Mouse (Mus musculus) bone marrow, adult 2 months (tissue): ENCODE results near the gene Tmem62. TPM values are rescaled to one million over a fixed set of nuclear protein-coding genes. Genes with fewer than 3 reads are reported as not detected.

ENCODE experiments used
- H3K27ac ChIP-seq: fragments of 200-500 bp; 2 replicates; pipeline ENCODE4 v1.5.1; 2012; ENCODE audit warnings: low read depth, mild to moderate bottlenecking, control low read depth, inconsistent platforms, low read length; ENCODE audit not compliant: control insufficient read depth, poor library complexity, insufficient read depth
- H3K4me1 ChIP-seq: fragments of 200-500 bp; 2 replicates; pipeline ENCODE4 v1.6.1; 2011; ENCODE audit warnings: low read length; ENCODE audit not compliant: control insufficient read depth, insufficient read depth
- H3K4me3 ChIP-seq: fragments of 200-500 bp; replicated peaks from 2 replicates; pipeline ENCODE3; 2011; ENCODE audit warnings: mild to moderate bottlenecking, low read depth, low read length, control low read depth; ENCODE audit not compliant: control insufficient read depth
- CTCF ChIP-seq: fragments of 200-500 bp; IDR thresholded peaks from 2 replicates; pipeline ENCODE4 v1.5.1; 2011; ENCODE audit warnings: low read length, control low read depth; ENCODE audit not compliant: control insufficient read depth, insufficient read depth
- POLR2A ChIP-seq: fragments of 200-500 bp; IDR thresholded peaks from 2 replicates; pipeline ENCODE4 v1.6.1; 2011; ENCODE audit warnings: low read depth, mild to moderate bottlenecking, control low read depth, low read length, borderline replicate concordance; ENCODE audit not compliant: control insufficient read depth
- WGBS: fragments of 180-500 bp; shearing (Covaris S2); methylation state at CpG from one replicate; pipeline ENCODE4 v1.1.7; 2018; 5-methylcytosine and 5-hydroxymethylcytosine counted together
- polyA plus RNA-seq: library from polyadenylated mRNA; stranded (reverse); fragments of >200 nt; gene quantifications from 2 replicates; pipeline ENCODE4 v1.2.4, GENCODE M21; 2011; ENCODE audit warnings: low replicate concordance; ENCODE audit not compliant: missing spikeins, insufficient read depth, insufficient read length

Gene Tmem62
- polyA plus RNA-seq, 1 experiment: 4.0 TPM

DNA sequence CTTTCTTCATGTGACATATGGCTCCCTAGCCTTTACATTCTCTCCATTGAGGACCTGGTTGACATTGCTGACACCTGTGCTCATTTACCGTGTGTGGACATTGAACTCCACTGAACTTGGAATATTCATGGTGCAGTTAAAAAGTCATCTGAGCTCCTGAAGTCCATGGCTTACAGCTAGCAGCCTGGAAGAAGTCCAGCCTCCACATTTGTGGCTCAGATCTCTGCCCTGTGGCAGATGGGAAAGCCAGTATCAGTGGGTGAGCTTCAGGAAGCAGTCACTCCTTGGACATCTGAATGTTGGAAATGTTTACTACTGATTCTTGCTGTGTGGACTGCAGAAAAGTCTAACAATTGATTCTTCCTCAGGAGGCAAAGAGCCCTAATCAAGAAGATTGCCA, 30.2 kb downstream of the Tmem62 start:
- H3K27ac ChIP-seq: no peak overlapping the region
- TF ChIP-seq POLR2A (no peak), CTCF (no peak)

DNA sequence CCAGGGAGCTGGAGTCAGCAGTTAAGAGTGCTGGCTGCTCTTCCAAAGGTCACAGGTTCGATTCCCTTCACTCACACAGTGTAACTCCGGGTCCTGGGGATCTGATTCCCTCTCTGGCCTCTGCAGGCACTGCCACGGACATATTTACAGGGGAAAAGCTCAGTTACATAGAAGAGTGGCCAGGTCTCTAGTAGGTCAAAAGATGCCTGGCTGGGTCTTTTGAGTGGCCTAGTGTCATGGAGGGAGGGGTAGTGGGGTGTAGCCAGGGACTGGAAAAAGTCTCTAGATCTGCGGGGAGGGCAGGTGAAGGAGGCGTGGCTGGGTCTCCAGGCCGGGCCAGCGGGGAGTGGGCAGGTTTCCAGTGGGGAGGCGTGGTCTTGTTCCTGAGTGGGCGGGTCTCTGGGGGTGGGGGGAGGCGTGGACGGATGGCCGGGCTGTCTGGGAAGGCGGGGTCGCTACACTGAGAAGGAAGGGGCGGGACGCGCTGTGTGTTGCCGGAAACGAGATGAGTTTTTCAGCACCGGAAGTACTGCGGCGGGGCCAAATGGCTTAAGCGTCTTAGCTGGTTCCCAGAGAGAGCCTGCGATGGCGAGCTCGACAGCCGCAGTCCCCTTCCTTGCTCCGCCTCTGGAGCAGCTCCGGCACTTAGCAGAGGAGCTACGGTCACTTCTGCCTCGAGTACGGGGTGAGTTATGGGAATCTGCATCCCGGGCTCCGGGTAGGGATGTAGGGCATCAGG, 31.3 kb downstream of the Tmem62 start, which contains the start of gene Ccndbp1:
Gene Ccndbp1 (plus strand): TSS at position 479 of the 739 bp plus-strand sequence.
- TF ChIP-seq CTCF (no peak), POLR2A (peak; percentile 83)
- no peaks in the 10 kb centered on the region; the same call in 1 of the 2 replicates for H3K4me1 ChIP-seq
- H3K4me3 ChIP-seq: peak within 1 kb of the TSS; percentile 97
- 3% methylated on average over 34 of the region's 34 CpGs for WGBS
- peak within 1 kb of the TSS; percentile 70 for H3K27ac ChIP-seq

More for the DNA sequence above, 30.2 kb downstream of the Tmem62 start:
- Histone ChIP-seq H3K4me1 (no peaks in the 10 kb centered on the region; the same call in 1 of the 2 replicates), H3K4me3 (no peak overlapping the region)
- WGBS: 96% methylated on average over 1 of the region's 1 CpGs

DNA sequence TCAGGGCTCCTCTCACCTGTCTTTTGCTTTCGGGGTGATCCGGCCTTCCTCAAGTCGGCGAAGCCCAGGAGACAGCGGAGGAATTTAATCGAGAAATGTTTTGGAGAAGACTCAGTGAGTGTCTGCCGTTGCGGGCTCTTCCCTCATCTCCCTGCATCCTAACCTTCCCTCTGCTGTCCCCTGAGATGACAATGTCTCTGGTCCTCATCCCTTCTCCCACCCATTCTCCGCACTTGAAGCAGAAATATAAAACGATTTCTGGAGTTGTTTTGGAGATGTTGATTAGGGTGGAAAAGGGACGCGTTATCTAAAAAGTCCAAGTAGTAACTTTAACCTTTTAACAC, 31.8 kb downstream of the Tmem62 start:
- H3K4me1 ChIP-seq: no peaks in the 10 kb centered on the region; the same call in 1 of the 2 replicates
- peak overlapping the region; percentile 97 for H3K4me3 ChIP-seq
- WGBS: under 1% methylated on average over 12 of the region's 12 CpGs
- H3K27ac ChIP-seq: peak overlapping the region; percentile 70
- TF ChIP-seq CTCF (no peak), POLR2A (no peak)

DNA sequence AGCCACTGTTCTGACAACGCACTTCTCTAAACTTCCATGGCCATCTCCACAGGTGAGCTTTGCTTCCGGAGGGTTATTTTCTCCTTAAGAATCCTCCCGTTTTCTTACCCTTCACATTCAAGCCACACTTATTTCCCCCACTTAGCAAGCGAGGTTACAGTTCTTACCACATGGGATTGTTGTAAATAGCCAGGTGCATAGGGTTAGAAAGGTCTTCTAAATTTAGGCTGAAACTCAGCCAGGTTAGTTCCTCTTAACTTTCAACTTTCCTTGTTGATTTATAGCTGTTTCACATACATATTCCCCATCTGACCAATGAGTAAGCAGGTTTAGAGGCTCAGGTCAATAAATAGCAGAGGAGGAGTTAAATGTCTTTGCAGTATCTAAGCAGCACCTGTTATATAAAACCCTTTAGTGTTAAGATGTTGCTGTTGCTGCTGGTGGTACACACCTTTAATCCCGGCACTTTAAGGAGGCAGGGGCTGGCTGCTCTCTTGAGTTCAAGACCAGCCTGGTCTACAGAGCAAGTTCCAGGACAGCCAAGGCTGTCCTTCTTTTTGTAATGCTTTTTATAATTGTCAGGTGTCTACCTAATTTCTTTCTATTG, 32.4 kb downstream of the Tmem62 start:
- 0 out of 2 replicates have a peak overlapping the region, but pooled peaks have one; percentile 29 for H3K27ac ChIP-seq

DNA sequence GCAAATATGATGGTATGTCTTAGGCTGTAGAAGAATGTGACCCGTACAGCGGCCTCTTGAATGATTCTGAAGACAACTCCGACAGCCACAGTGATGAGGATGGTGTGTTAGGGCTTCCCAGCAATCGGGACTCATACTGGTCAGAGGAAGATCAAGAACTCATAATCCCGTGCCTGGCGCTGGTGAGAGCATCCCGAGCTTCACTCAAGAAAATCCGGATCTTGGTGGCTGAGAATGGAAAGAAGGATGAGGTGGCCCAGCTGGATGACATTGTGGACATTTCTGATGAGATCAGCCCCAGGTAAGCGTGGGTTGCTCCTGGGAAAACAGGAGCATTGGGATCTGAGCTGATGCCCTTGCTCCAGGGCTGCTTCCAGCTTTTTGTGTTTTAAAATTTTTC, 35.9 kb downstream of the Tmem62 start:
- no peaks in the 10 kb centered on the region; the same call in 1 of the 2 replicates for H3K4me1 ChIP-seq
- TF ChIP-seq POLR2A (no peak), CTCF (no peak)
- no peak overlapping the region for H3K4me3 ChIP-seq
- no peak overlapping the region for H3K27ac ChIP-seq
- WGBS: 91% methylated on average over 9 of the region's 9 CpGs

More for the DNA sequence above, 32.4 kb downstream of the Tmem62 start:
- TF ChIP-seq CTCF: no peak
- no peak for TF ChIP-seq POLR2A
- Histone ChIP-seq H3K4me3 (peak overlapping the region; percentile 97), H3K4me1 (no peaks in the 10 kb centered on the region; the same call in 1 of the 2 replicates)
- WGBS: 12% methylated on average over 5 of the region's 5 CpGs

DNA sequence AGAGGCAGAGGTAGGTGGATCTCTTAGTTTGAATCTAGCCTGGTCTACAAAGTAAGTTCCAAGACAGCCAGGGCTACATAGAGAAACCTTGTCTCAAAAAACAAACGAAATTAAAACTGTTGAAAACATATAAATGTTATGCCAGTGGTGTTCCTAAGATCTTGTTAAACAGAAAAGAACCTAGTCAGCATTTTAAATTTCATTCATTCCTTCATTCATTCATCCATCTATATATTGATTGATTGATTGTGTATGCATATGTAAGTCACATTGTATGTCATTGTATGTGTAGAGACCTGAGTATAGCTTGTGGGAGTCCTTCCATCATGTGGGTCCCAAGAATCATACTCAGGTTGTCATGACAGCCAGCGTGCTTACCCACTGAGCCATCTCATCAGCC, 38.7 kb downstream of the Tmem62 start:
- 87% methylated on average over 2 of the region's 2 CpGs for WGBS
- Histone ChIP-seq H3K4me1 (no peaks in the 10 kb centered on the region), H3K27ac (no peak overlapping the region), H3K4me3 (no peak overlapping the region)
- TF ChIP-seq POLR2A (no peak), CTCF (no peak)

DNA sequence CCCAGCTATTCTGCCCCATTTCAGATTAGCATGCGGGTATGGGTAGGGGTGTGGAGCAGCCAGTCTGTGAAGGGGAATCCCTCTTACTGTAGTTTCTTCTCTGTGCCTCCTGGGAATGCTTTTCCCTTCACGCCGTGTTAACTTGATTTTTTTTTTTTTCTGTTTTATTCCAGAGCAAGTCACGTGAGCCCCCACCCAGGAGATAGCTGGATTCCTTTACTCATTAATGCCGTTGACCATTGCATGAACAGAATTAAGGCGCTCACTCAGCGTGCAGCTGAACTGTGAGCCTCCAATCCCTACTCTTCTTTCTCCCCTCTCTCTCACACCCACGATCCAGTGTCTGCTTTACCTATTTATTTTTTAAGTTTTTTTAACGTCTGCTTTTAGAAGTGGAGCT, 39.4 kb downstream of the Tmem62 start:
- Histone ChIP-seq H3K4me3 (no peak overlapping the region), H3K27ac (no peak overlapping the region), H3K4me1 (no peaks in the 10 kb centered on the region)
- TF ChIP-seq POLR2A (no peak), CTCF (no peak)
- 92% methylated on average over 9 of the region's 9 CpGs for WGBS

DNA sequence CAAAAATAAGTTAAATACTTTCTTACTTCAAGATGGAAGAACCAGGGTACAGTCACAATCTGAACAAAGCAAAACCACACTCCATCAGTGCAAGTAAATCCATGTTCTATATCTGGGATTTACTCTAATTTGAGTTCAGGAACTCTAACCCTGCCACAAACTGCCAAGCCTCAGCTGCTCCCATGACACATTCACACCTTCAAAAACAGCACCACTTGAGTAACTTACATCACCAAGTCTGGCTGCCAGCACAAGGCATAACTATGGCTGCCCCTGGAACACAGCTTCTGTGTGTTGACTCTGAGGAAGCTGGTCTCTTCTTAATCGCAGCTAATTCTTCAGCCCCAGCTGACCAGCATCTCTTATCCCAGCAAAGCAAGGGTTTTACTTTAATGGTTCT, 40.3 kb downstream of the Tmem62 start:
- Histone ChIP-seq H3K27ac (no peak overlapping the region), H3K4me3 (no peak overlapping the region), H3K4me1 (no peaks in the 10 kb centered on the region)
- no peak for TF ChIP-seq POLR2A
- TF ChIP-seq CTCF: no peak
- 95% methylated on average over 1 of the region's 1 CpGs for WGBS
